Mouse (Mus musculus) intestine, postnatal 0 days (tissue): ENCODE results near the gene Stt3a. TPM values are rescaled to one million over a fixed set of nuclear protein-coding genes. Genes with fewer than 3 reads are reported as not detected.

Experiments used
- ATAC-seq: fragments of 200-750 bp; cut with Nextera tagmentation; 2 replicates; pipeline ENCODE4 v1.8.0; 2017; ENCODE audit warnings: mild to moderate bottlenecking, moderate TSS enrichment, moderate library complexity
- H3K27ac ChIP-seq: fragments of 300-500 bp; sonication (generic); 2 replicates; pipeline ENCODE4 v1.5.1; 2014; ENCODE audit warnings: mild to moderate bottlenecking, low read depth, low read length, moderate library complexity
- H3K27me3 ChIP-seq: fragments of 300-500 bp; sonication (generic); replicated peaks from 2 replicates; pipeline ENCODE4 v1.6.1; 2014; ENCODE audit warnings: low read length, mixed read lengths; ENCODE audit not compliant: control insufficient read depth, insufficient read depth
- H3K36me3 ChIP-seq: fragments of 300-500 bp; sonication (generic); 2 replicates; pipeline ENCODE4 v1.6.1; 2014; ENCODE audit warnings: mild to moderate bottlenecking, moderate library complexity; ENCODE audit not compliant: control insufficient read depth, insufficient read depth
- H3K4me1 ChIP-seq: fragments of 300-500 bp; sonication (generic); replicated peaks from 2 replicates; pipeline ENCODE4 v1.6.1; 2014; ENCODE audit warnings: antibody characterized with exemption, low read length, mixed read lengths; ENCODE audit not compliant: control insufficient read depth, insufficient read depth
- H3K4me2 ChIP-seq: fragments of 300-500 bp; sonication (generic); replicated peaks from 2 replicates; pipeline ENCODE4 v1.6.1; 2014; ENCODE audit warnings: low read depth, mild to moderate bottlenecking, moderate library complexity
- H3K4me3 ChIP-seq: fragments of 300-500 bp; sonication (generic); 2 replicates; pipeline ENCODE4 v1.5.1; 2014; ENCODE audit warnings: low read depth, low read length
- H3K9ac ChIP-seq: fragments of 300-500 bp; sonication (generic); 2 replicates; pipeline ENCODE4 v1.6.1; 2014; ENCODE audit warnings: mild to moderate bottlenecking, low read depth, low read length
- H3K9me3 ChIP-seq: fragments of 300-500 bp; sonication (generic); 2 replicates; pipeline ENCODE4 v1.6.1; 2016; ENCODE audit warnings: mixed run types; ENCODE audit not compliant: control insufficient read depth
- CTCF ChIP-seq: sonication (generic); IDR thresholded peaks from 2 replicates; pipeline ENCODE4 v1.5.1; 2016; ENCODE audit warnings: low read depth, mild to moderate bottlenecking, control low read depth, antibody characterized with exemption, moderate library complexity
- whole genome bisulfite sequencing: fragments of 180-500 bp; shearing (Covaris S2); extraction: QIAGEN DNeasy Blood & Tissue Kit; methylation state at CpG from one replicate; pipeline ENCODE4 v1.1.7; 2014; 5-methylcytosine and 5-hydroxymethylcytosine counted together
- polyA plus RNA-seq: library from polyadenylated mRNA; unstranded; fragments of >200 nt; fragmentation: Nextera tagmentation; extraction: Ambion mirVana; gene quantifications from 2 replicates; pipeline ENCODE4 v1.2.1, GENCODE M21; 2015

Stt3a gene
- polyA plus RNA-seq, 1 experiment from 2014 or later = 166 TPM

DNA sequence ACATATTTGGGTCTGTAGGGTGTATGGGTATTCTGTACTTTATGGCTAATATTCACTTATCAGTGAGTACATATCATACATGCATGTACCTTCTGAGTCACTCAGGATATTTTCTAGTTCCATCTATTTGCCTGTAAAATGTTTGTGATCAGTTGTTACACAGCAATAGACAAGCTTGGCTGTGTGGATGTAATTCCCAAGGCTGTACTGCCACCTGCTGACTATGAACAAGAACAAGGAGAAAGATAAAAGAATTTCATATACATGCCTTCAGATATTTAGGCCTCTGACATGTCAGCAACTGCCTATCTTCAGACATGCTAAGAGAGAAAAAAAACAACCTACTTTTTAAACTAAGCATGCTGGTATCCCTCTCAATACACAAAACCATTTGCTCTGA is 80.2 kb downstream of the Stt3a start:
- H3K36me3 ChIP-seq = no peaks in the 10 kb centered on the region
- H3K27ac ChIP-seq = no peak overlapping the region
- no peak overlapping the region for H3K4me3 ChIP-seq
- H3K27me3 ChIP-seq = no peaks in the 10 kb centered on the region
- no peak overlapping the region for H3K9ac ChIP-seq
- no peak for ATAC-seq
- H3K9me3 ChIP-seq = no peaks in the 10 kb centered on the region
- TF ChIP-seq CTCF = peak; percentile 48
- no peaks in the 10 kb centered on the region for H3K4me1 ChIP-seq
- H3K4me2 ChIP-seq = no peak overlapping the region

GRCm38 (mm10) chr9:36681424-36681823 is 86.1 kb downstream of the Stt3a start:
- no peaks in the 10 kb centered on the region for H3K27me3 ChIP-seq
- no peak overlapping the region for H3K4me2 ChIP-seq
- no peak for TF ChIP-seq CTCF
- ATAC-seq = no peak
- WGBS = 72% methylated on average over 2 of the region's 2 CpGs
- no peaks in the 10 kb centered on the region for H3K36me3 ChIP-seq
- no peaks in the 10 kb centered on the region for H3K9me3 ChIP-seq
- no peaks in the 10 kb centered on the region for H3K4me1 ChIP-seq
- H3K9ac ChIP-seq = no peak overlapping the region
- H3K27ac ChIP-seq = no peak overlapping the region
- H3K4me3 ChIP-seq = no peak overlapping the region

Other genes with a start within 250 kb of the Stt3a start
- not detected in 2 replicates for gene Gm5615, start 225.7 kb downstream of the Stt3a start, polyA plus RNA-seq
- not detected in 2 replicates for gene Gm17689, start 185.0 kb downstream of the Stt3a start, polyA plus RNA-seq
- gene A630095E13Rik, start 124.3 kb downstream of the Stt3a start, polyA plus RNA-seq = not detected in 2 replicates
- not detected in 2 replicates for gene Acrv1, start 74.5 kb downstream of the Stt3a start, polyA plus RNA-seq
- gene Chek1, start 40.6 kb downstream of the Stt3a start, polyA plus RNA-seq = 6.6 and 7.1 TPM in 2 replicates
- 60.8 and 61.6 TPM in 2 replicates for gene Ei24, start 29.7 kb upstream of the Stt3a start, polyA plus RNA-seq
- 9.6 and 10.3 TPM in 2 replicates for gene Fez1, start 54.2 kb upstream of the Stt3a start, polyA plus RNA-seq